Mouse (Mus musculus): ENCODE results near the gene Camk2n2. TPM values are rescaled to one million over a fixed set of nuclear protein-coding genes. Genes with fewer than 3 reads are reported as not detected.

Camk2n2 gene
- total and polyA plus RNA-seq, 3 experiments, result 0.65 to 4.3 TPM; not detected in 1

- peak; percentile 57; the same call in 1 of the 2 replicates for TF ChIP-seq BHLHE40 (IDR thresholded peaks at IDR 0.05; ENCODE audit: borderline replicate concordance, low read depth, low read length)
- TF ChIP-seq MAZ (IDR thresholded peaks at IDR 0.05; ENCODE audit: low read depth, low read length), result no peak
- no peak for TF ChIP-seq ZNF384 (IDR thresholded peaks at IDR 0.05; ENCODE audit: low read depth, low read length)
- TF ChIP-seq ZC3H11A (IDR thresholded peaks at IDR 0.05; ENCODE audit: low read depth, low read length), result no peak
- TF ChIP-seq KAT2A (conservative IDR thresholded peaks at IDR 0.05; ENCODE audit: low read depth, low read length), result no peak
- no peak for TF ChIP-seq CTCF (IDR thresholded peaks at IDR 0.05 in 2 of 3, conservative IDR thresholded peaks at IDR 0.05 in 1 of 3; ENCODE audit: control insufficient read depth in 1 of 3, insufficient read depth in 1 of 3, low read depth in 2 of 3, low read length in 3 of 3, poor library complexity in 1 of 3, severe bottlenecking in 1 of 3)
- peak; percentile 99 for TF ChIP-seq SIN3A (IDR thresholded peaks at IDR 0.05; ENCODE audit: low read length)
- no peak for TF ChIP-seq MEF2A (IDR thresholded peaks at IDR 0.05; ENCODE audit: extremely low read depth, insufficient replicate concordance, low read depth, low read length, poor library complexity, severe bottlenecking)
- no peak for TF ChIP-seq USF1 (IDR thresholded peaks at IDR 0.05; ENCODE audit: low read depth, low read length)
- peak; percentile 38; the same call in 1 of the 2 replicates for TF ChIP-seq TCF12 (IDR thresholded peaks at IDR 0.05; ENCODE audit: low read depth, low read length)
- TF ChIP-seq MYC (IDR thresholded peaks at IDR 0.05; ENCODE audit: low read depth, low read length), result peak; percentile 100
- TF ChIP-seq MAX (IDR thresholded peaks at IDR 0.05; ENCODE audit: low read length), result peak; percentile 99
- no peak for TF ChIP-seq RAD21 (IDR thresholded peaks at IDR 0.05; ENCODE audit: low read depth, low read length)
- TF ChIP-seq NRF1 (IDR thresholded peaks at IDR 0.05; ENCODE audit: insufficient read depth, low read depth, low read length, poor library complexity, severe bottlenecking), result no peak
- TF ChIP-seq GABPA (IDR thresholded peaks at IDR 0.05; ENCODE audit: low read depth, low read length), result no peak
- TF ChIP-seq ZKSCAN1 (IDR thresholded peaks at IDR 0.05; ENCODE audit: low read depth, low read length), result no peak
- no peak for TF ChIP-seq RCOR1 (IDR thresholded peaks at IDR 0.05; ENCODE audit: low read depth, low read length)
- TF ChIP-seq EP300 (IDR thresholded peaks at IDR 0.05; ENCODE audit: low read depth in 1 of 2, low read length in 2 of 2), result no peak
- peak; percentile 74 for TF ChIP-seq NELFE (IDR thresholded peaks at IDR 0.05; ENCODE audit: low read depth, low read length)
- TF ChIP-seq HCFC1 (IDR thresholded peaks at IDR 0.05; ENCODE audit: low read depth, low read length), result peak; percentile 81
- TF ChIP-seq MAFK (IDR thresholded peaks at IDR 0.05; ENCODE audit: borderline replicate concordance, low read depth, low read length), result no peak
- TF ChIP-seq GATA1 (IDR thresholded peaks at IDR 0.05; ENCODE audit: low read depth, low read length), result no peak
- no peak for TF ChIP-seq SMC3 (IDR thresholded peaks at IDR 0.05; ENCODE audit: low read depth, low read length)
- TF ChIP-seq POLR2AphosphoS2 (IDR thresholded peaks at IDR 0.05; ENCODE audit: low read length), result peak; percentile 51; the same call in 1 of the 2 replicates
- peak; percentile 92 for TF ChIP-seq TBP (IDR thresholded peaks at IDR 0.05; ENCODE audit: low read depth, low read length)
- peak; percentile 70 to 87; a peak in 3 of 4 replicates for TF ChIP-seq POLR2A (IDR thresholded peaks at IDR 0.05; ENCODE audit: control insufficient read depth in 1 of 2, insufficient read depth in 1 of 2, low read depth in 1 of 2, low read length in 2 of 2, poor library complexity in 1 of 2)
Measured at GRCm38 (mm10) chr16:20611357-20612227, 9.5 kb downstream of the Camk2n2 start, which contains the start of the genes Eef1akmt4, Gm49333 and Alg3 (continued).

Data from MEL (cell line).